Mouse (Mus musculus) MEL (cell line): ENCODE measurements around the gene Dag1. TPM values are rescaled to one million over a fixed set of nuclear protein-coding genes. Genes with fewer than 3 reads are reported as not detected.

Source experiments
- DNase-seq: peaks from one replicate; pipeline ENCODE4 v3.0.0; 2011; ENCODE audit warnings: low read depth, low spot score
- H3K27ac ChIP-seq: 2 replicates; pipeline ENCODE4 v1.5.1; 2012; ENCODE audit warnings: low read depth, mild to moderate bottlenecking, control low read depth, low read length, moderate library complexity; ENCODE audit not compliant: control insufficient read depth
- H3K27me3 ChIP-seq, 2 experiments: fragments of 150-350 bp in 1 of 2; sonication (generic) in 1 of 2; 2 replicates each; pipeline ENCODE4 v1.6.1; 2012; ENCODE audit warnings: low read length in 2 of 2, mild to moderate bottlenecking in 2 of 2, improper control_type of control experiment in 1 of 2, moderate library complexity in 1 of 2; ENCODE audit not compliant: insufficient read depth in 2 of 2, control insufficient read depth in 1 of 2
- H3K36me3 ChIP-seq, 2 experiments: 2 replicates each; pipeline ENCODE4 v1.6.1; 2012 to 2014; ENCODE audit warnings: low read length in 2 of 2, improper control_type of control experiment in 1 of 2, inconsistent platforms in 1 of 2, mild to moderate bottlenecking in 1 of 2; ENCODE audit not compliant: insufficient read depth in 2 of 2, control insufficient read depth in 1 of 2
- H3K4me1 ChIP-seq, 2 experiments: fragments of 150-350 bp in 1 of 2; sonication (generic) in 1 of 2; 2 replicates each; pipeline ENCODE4 v1.6.1; 2012; ENCODE audit warnings: low read length in 2 of 2, improper control_type of control experiment in 1 of 2, mild to moderate bottlenecking in 1 of 2; ENCODE audit not compliant: insufficient read depth in 2 of 2, control insufficient read depth in 1 of 2
- H3K4me3 ChIP-seq, 2 experiments: fragments of 150-350 bp in 1 of 2; sonication (generic) in 1 of 2; 2 replicates each; pipeline ENCODE4 v1.5.1; 2012; ENCODE audit warnings: low read depth in 2 of 2, low read length in 2 of 2, mild to moderate bottlenecking in 2 of 2, moderate library complexity in 2 of 2, control low read depth in 1 of 2, improper control_type of control experiment in 1 of 2; ENCODE audit not compliant: control insufficient read depth in 1 of 2, insufficient read depth in 1 of 2
- H3K79me2 ChIP-seq: 2 replicates; pipeline ENCODE4 v1.6.1; 2012; ENCODE audit warnings: mild to moderate bottlenecking, low read length, moderate library complexity; ENCODE audit not compliant: control insufficient read depth, poor library complexity, insufficient read depth
- H3K9ac ChIP-seq: 2 replicates; pipeline ENCODE4 v1.6.1; 2012; ENCODE audit warnings: low read depth, mild to moderate bottlenecking, control low read depth, low read length, moderate library complexity; ENCODE audit not compliant: control insufficient read depth, poor library complexity, severe bottlenecking
- H3K9me3 ChIP-seq: fragments of 150-350 bp; sonication (generic); replicated peaks from 2 replicates; pipeline ENCODE4 v1.6.1; 2012; ENCODE audit warnings: mild to moderate bottlenecking, low read length, improper control_type of control experiment, moderate library complexity; ENCODE audit not compliant: insufficient read depth
- BHLHE40 ChIP-seq: IDR thresholded peaks from 2 replicates; pipeline ENCODE4 v1.6.1; 2012; ENCODE audit warnings: low read depth, mild to moderate bottlenecking, inconsistent platforms, low read length, improper control_type of control experiment, borderline replicate concordance
- CHD1 ChIP-seq: IDR thresholded peaks from 2 replicates; pipeline ENCODE4 v1.6.1; 2012; ENCODE audit warnings: low read depth, mild to moderate bottlenecking, inconsistent platforms, low read length, improper control_type of control experiment
- CTCF ChIP-seq, 3 experiments: IDR thresholded peaks in 2 of 3; conservative IDR thresholded peaks in 1 of 3; 2 replicates each; pipeline ENCODE4 v1.5.1; 2011 to 2012; ENCODE audit warnings: low read length in 3 of 3, low read depth in 2 of 3, mild to moderate bottlenecking in 2 of 3, improper control_type of control experiment in 1 of 3, inconsistent platforms in 1 of 3, mixed read lengths in 1 of 3, moderate library complexity in 1 of 3; ENCODE audit not compliant: control insufficient read depth in 1 of 3, insufficient read depth in 1 of 3, poor library complexity in 1 of 3, severe bottlenecking in 1 of 3
- E2F4 ChIP-seq: IDR thresholded peaks from 2 replicates; pipeline ENCODE4 v1.6.1; 2011; ENCODE audit warnings: low read depth, low read length, improper control_type of control experiment, borderline replicate concordance
- EP300 ChIP-seq, 2 experiments: IDR thresholded peaks; 2 replicates each; pipeline ENCODE4 v1.6.1; 2011; ENCODE audit warnings: improper control_type of control experiment in 2 of 2, low read length in 2 of 2, low read depth in 1 of 2, mild to moderate bottlenecking in 1 of 2
- GABPA ChIP-seq: IDR thresholded peaks from 2 replicates; pipeline ENCODE4 v1.6.1; 2012; ENCODE audit warnings: low read depth, mild to moderate bottlenecking, inconsistent platforms, low read length, improper control_type of control experiment, moderate library complexity
- JUND ChIP-seq: IDR thresholded peaks from 2 replicates; pipeline ENCODE4 v1.6.1; 2011; ENCODE audit warnings: low read depth, mild to moderate bottlenecking, improper control_type of control experiment, low read length
- KAT2A ChIP-seq: conservative IDR thresholded peaks from 2 replicates; pipeline ENCODE4 v1.6.1; 2012; ENCODE audit warnings: low read depth, low read length, improper control_type of control experiment, inconsistent platforms
- MAZ ChIP-seq: IDR thresholded peaks from 2 replicates; pipeline ENCODE4 v1.6.1; 2012; ENCODE audit warnings: low read depth, mild to moderate bottlenecking, inconsistent platforms, low read length, improper control_type of control experiment
- MXI1 ChIP-seq: IDR thresholded peaks from 2 replicates; pipeline ENCODE4 v1.6.1; 2011; ENCODE audit warnings: mild to moderate bottlenecking, low read depth, low read length, improper control_type of control experiment
- MYB ChIP-seq: IDR thresholded peaks from 2 replicates; pipeline ENCODE4 v1.6.1; 2011; ENCODE audit warnings: mild to moderate bottlenecking, low read depth, low read length, improper control_type of control experiment
- MYC ChIP-seq: IDR thresholded peaks from 2 replicates; pipeline ENCODE4 v1.6.1; 2011; ENCODE audit warnings: low read depth, mild to moderate bottlenecking, low read length, improper control_type of control experiment, moderate library complexity
- NELFE ChIP-seq: IDR thresholded peaks from 2 replicates; pipeline ENCODE4 v1.6.1; 2011; ENCODE audit warnings: low read depth, low read length, improper control_type of control experiment
- POLR2A ChIP-seq, 2 experiments: IDR thresholded peaks; 2 replicates each; pipeline ENCODE4 v1.6.1; 2011 to 2012; ENCODE audit warnings: low read length in 2 of 2, mild to moderate bottlenecking in 2 of 2, control low read depth in 1 of 2, improper control_type of control experiment in 1 of 2, low read depth in 1 of 2, moderate library complexity in 1 of 2; ENCODE audit not compliant: control insufficient read depth in 1 of 2, insufficient read depth in 1 of 2, poor library complexity in 1 of 2
- POLR2AphosphoS2 ChIP-seq: IDR thresholded peaks from 2 replicates; pipeline ENCODE4 v1.6.1; 2011; ENCODE audit warnings: low read length, improper control_type of control experiment
- POLR2AphosphoS5 ChIP-seq: IDR thresholded peaks from 2 replicates; pipeline ENCODE4 v1.6.1; 2012; ENCODE audit warnings: low read depth, borderline replicate concordance, mild to moderate bottlenecking, inconsistent platforms, low read length, moderate library complexity, mixed read lengths
- RAD21 ChIP-seq: IDR thresholded peaks from 2 replicates; pipeline ENCODE4 v1.6.1; 2011; ENCODE audit warnings: mild to moderate bottlenecking, low read depth, low read length, improper control_type of control experiment
- SIN3A ChIP-seq: IDR thresholded peaks from 2 replicates; pipeline ENCODE4 v1.6.1; 2012; ENCODE audit warnings: low read length, improper control_type of control experiment, inconsistent platforms
- TAL1 ChIP-seq: IDR thresholded peaks from 2 replicates; pipeline ENCODE4 v1.6.1; 2012; ENCODE audit warnings: mild to moderate bottlenecking, inconsistent platforms, low read length, moderate library complexity, mixed read lengths
- TCF12 ChIP-seq: IDR thresholded peaks from 2 replicates; pipeline ENCODE4 v1.6.1; 2014; ENCODE audit warnings: low read depth, mild to moderate bottlenecking, inconsistent platforms, low read length, improper control_type of control experiment, moderate library complexity
- USF1 ChIP-seq: IDR thresholded peaks from 2 replicates; pipeline ENCODE4 v1.6.1; 2014; ENCODE audit warnings: low read depth, mild to moderate bottlenecking, inconsistent platforms, low read length, improper control_type of control experiment, moderate library complexity
- USF2 ChIP-seq, 2 experiments: IDR thresholded peaks; 2 replicates each; pipeline ENCODE4 v1.6.1; 2011 to 2012; ENCODE audit warnings: improper control_type of control experiment in 2 of 2, low read length in 2 of 2, borderline replicate concordance in 1 of 2, inconsistent platforms in 1 of 2, low read depth in 1 of 2, mild to moderate bottlenecking in 1 of 2; ENCODE audit not compliant: insufficient read depth in 1 of 2
- ZC3H11A ChIP-seq: IDR thresholded peaks from 2 replicates; pipeline ENCODE4 v1.6.1; 2012; ENCODE audit warnings: low read depth, mild to moderate bottlenecking, inconsistent platforms, low read length, improper control_type of control experiment
- ZKSCAN1 ChIP-seq: IDR thresholded peaks from 2 replicates; pipeline ENCODE4 v1.6.1; 2012; ENCODE audit warnings: low read depth, mild to moderate bottlenecking, inconsistent platforms, low read length, improper control_type of control experiment, moderate library complexity
- ZMIZ1 ChIP-seq: IDR thresholded peaks from 2 replicates; pipeline ENCODE4 v1.6.1; 2012; ENCODE audit warnings: low read depth, mild to moderate bottlenecking, inconsistent platforms, low read length, improper control_type of control experiment, moderate library complexity
- ZNF384 ChIP-seq: IDR thresholded peaks from 2 replicates; pipeline ENCODE4 v1.6.1; 2012; ENCODE audit warnings: low read depth, mild to moderate bottlenecking, inconsistent platforms, low read length, improper control_type of control experiment
- polyA plus RNA-seq, 2 experiments: library from polyadenylated mRNA; stranded (reverse) in 1 of 2; unstranded in 1 of 2; fragments of >175 nt in 1 of 2; fragments of >200 nt in 1 of 2; gene quantifications; 2 replicates each; pipeline versions ENCODE4 v1.2.1 to v1.2.4; 2012; ENCODE audit warnings: low replicate concordance in 2 of 2, low read depth in 1 of 2; ENCODE audit not compliant: insufficient read length in 2 of 2, insufficient read depth in 1 of 2, missing spikeins in 1 of 2
- total RNA-seq: library from RNA; depleted of rRNA; stranded (reverse); fragments of 300-350 nt; gene quantifications from 2 replicates; pipeline ENCODE4 v1.2.3, GENCODE M21; 2012

Gene Dag1
- total and polyA plus RNA-seq, 3 experiments, result 7.8 to 27.6 TPM; not detected in 1

DNA sequence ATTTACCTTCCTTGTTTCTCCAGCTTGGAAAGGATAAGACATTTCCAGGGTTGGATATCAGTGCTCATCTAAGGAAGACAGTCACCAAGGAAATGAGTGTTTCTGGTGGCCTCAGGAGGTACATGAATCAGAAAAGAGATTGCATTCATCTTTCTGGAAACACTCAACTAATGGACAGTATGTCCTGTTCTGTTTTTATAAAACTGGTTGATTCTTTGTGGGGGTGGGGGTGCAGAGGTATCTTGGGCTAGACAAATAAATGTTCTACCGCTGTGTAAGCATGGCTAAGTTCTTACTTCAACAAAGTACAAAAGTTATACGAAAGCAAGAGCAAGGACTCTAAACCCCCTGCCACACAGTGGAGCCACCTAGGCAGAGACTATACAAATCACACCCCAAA, 30.9 kb downstream of the Dag1 start:
- no peaks in the 10 kb centered on the region for H3K4me1 ChIP-seq
- DNase-seq, result no peak
- no peak for TF ChIP-seq MYB
- TF ChIP-seq MXI1, result no peak
- TF ChIP-seq ZNF384, result no peak
- H3K27me3 ChIP-seq, result no peaks in the 10 kb centered on the region
- 0 out of 4 replicates have a peak, but pooled peaks cover 0 to 2% of the 10 kb centered on the region in 2 experiments for H3K36me3 ChIP-seq
- H3K27ac ChIP-seq, result no peak overlapping the region
- no peak overlapping the region for H3K4me3 ChIP-seq
- H3K79me2 ChIP-seq, result no peaks in the 10 kb centered on the region
- no peaks in the 10 kb centered on the region for H3K9me3 ChIP-seq
- no peak overlapping the region for H3K9ac ChIP-seq

- H3K9me3 ChIP-seq, result no peaks in the 10 kb centered on the region
- H3K4me3 ChIP-seq, result no peak overlapping the region
- H3K4me1 ChIP-seq, result no peaks in the 10 kb centered on the region
- no peak overlapping the region for H3K27ac ChIP-seq
- TF ChIP-seq TAL1 (no peak), POLR2A (IDR thresholded peaks at IDR 0.05; ENCODE audit: control insufficient read depth in 1 of 2, insufficient read depth in 1 of 2, low read depth in 1 of 2, low read length in 2 of 2, poor library complexity in 1 of 2) (no peak), USF2 (IDR thresholded peaks at IDR 0.05; ENCODE audit: borderline replicate concordance in 1 of 2, insufficient read depth in 1 of 2, low read depth in 1 of 2, low read length in 2 of 2) (no peak), CHD1 (no peak), POLR2AphosphoS2 (no peak), BHLHE40 (no peak), KAT2A (no peak)
- no peak for DNase-seq
- no peak overlapping the region for H3K9ac ChIP-seq
- no peaks in the 10 kb centered on the region for H3K27me3 ChIP-seq
- no peaks in the 10 kb centered on the region for H3K79me2 ChIP-seq
- no peaks in the 10 kb centered on the region for H3K36me3 ChIP-seq
These were observed 35.7 kb downstream of the Dag1 start for GRCm38 (mm10) chr9:108227911-108228649.

GRCm38 (mm10) chr9:108225166-108225565, 38.6 kb downstream of the Dag1 start:
- Histone ChIP-seq H3K27me3 (no peaks in the 10 kb centered on the region), H3K4me3 (no peak overlapping the region), H3K36me3 (no peaks in the 10 kb centered on the region; a peak in 1 of 4 replicates), H3K79me2 (no peaks in the 10 kb centered on the region; the same call in 1 of the 2 replicates), H3K4me1 (no peaks in the 10 kb centered on the region), H3K27ac (no peak overlapping the region), H3K9ac (no peak overlapping the region), H3K9me3 (no peaks in the 10 kb centered on the region)
- DNase-seq, result no peak
- TF ChIP-seq KAT2A, result no peak
- no peak for TF ChIP-seq ZC3H11A
- no peak for TF ChIP-seq POLR2AphosphoS5
- TF ChIP-seq GABPA, result no peak
- no peak for TF ChIP-seq USF1
- no peak for TF ChIP-seq ZMIZ1
- TF ChIP-seq E2F4, result no peak
- no peak for TF ChIP-seq TCF12
- no peak for TF ChIP-seq RAD21
- no peak for TF ChIP-seq EP300 (IDR thresholded peaks at IDR 0.05; ENCODE audit: low read depth in 1 of 2, low read length in 2 of 2)
- TF ChIP-seq ZKSCAN1, result no peak
- TF ChIP-seq MYC, result no peak
- no peak for TF ChIP-seq JUND
- TF ChIP-seq CTCF (IDR thresholded peaks at IDR 0.05 in 2 of 3, conservative IDR thresholded peaks at IDR 0.05 in 1 of 3; ENCODE audit: control insufficient read depth in 1 of 3, insufficient read depth in 1 of 3, low read depth in 2 of 3, low read length in 3 of 3, poor library complexity in 1 of 3, severe bottlenecking in 1 of 3), result no peak
- no peak for TF ChIP-seq MAZ
- no peak for TF ChIP-seq NELFE
- TF ChIP-seq SIN3A, result no peak
